Mouse (Mus musculus) olfactory bulb, adult 2 months (tissue): Measurements from ENCODE around the gene Tmem81.

Experiments used
- CTCF ChIP-seq: fragments of 200-500 bp; IDR thresholded peaks from 2 replicates; pipeline ENCODE4 v1.5.1; 2012; ENCODE audit warnings: low read depth, mild to moderate bottlenecking, low read length, moderate library complexity; ENCODE audit not compliant: insufficient read depth
- POLR2A ChIP-seq: fragments of 200-500 bp; IDR thresholded peaks from 2 replicates; pipeline ENCODE4 v1.6.1; 2012; ENCODE audit warnings: mild to moderate bottlenecking, low read depth, low read length, moderate library complexity; ENCODE audit not compliant: insufficient read depth

GRCm38 (mm10) chr1:132506656-132507055, 626 bp downstream of the Tmem81 start:
- TF ChIP-seq CTCF = no peak
- no peak for TF ChIP-seq POLR2A
